Mouse (Mus musculus) C3H10T1/2 (cell line): ENCODE data around the gene Vrk1. TPM values are rescaled to one million over a fixed set of nuclear protein-coding genes. Genes with fewer than 3 reads are reported as not detected.

Experiments
- polyA plus RNA-seq, 2 experiments: library from polyadenylated mRNA; unstranded; fragments of >200 nt; fragmentation: generic; extraction: Trizol; gene quantifications; one replicate each; pipeline ENCODE4 v1.2.1; 2012; ENCODE audit warnings: missing spikeins in 2 of 2

The Vrk1 gene
- 1 to 10 TPM; 5.7 to 9.5 TPM for polyA plus RNA-seq

DNA sequence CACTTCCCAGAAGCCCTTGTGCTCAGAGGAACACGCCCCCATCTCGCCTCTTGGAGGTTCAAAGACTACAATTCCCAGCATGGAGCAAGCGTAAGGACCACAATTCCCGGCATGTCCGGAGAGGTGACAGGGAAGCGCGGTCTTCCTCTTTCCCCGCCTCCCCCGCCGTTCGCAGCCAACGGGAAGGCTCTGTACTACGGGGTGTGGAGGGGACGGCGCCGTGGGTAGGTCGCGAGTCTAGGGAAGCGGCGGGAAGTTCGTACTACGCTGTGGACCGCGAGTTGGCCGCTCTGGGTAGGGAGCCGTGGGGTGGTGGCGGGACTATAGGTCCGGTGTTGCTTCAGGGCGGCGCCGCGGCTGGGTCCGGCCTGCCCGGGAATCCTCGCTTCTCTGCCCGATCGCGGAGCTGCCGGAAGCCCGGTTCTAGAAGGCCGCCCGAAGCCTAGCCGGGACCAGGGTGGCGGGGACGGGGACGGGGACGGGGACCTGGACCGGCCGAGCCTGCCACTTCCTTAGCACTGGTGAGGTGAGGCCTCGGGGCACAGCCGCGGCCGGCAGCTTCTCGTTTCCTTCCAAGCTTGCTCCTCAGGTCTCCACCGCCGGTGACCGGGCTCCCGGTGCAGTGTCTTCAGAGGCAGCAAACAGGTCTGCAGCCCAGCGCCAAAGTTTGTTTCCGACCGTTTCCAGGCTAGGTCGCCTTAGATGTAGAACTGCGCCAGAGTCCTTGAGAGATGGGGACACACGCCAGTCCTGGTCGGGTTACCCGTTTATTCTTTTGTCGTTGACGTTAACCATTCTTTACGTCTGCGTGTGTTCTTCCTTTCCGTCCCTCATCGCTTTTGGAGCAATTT lies at the start of gene Vrk1:
Vrk1 (plus strand) TSS at position 164 of the 851 bp plus-strand sequence.

Other genes starting within 250 kb of the Vrk1 start
- 10 to 100 TPM in 1 of 2 experiments, 1 to 10 TPM in 1; 4.3 to 24.6 TPM for gene Papola, start 225.5 kb upstream of the Vrk1 start, polyA plus RNA-seq